Mouse (Mus musculus): ENCODE data around the gene Rbl1.

Gene Rbl1

GRCm38 (mm10) chr2:157132686-157133540, 71.4 kb downstream of the Rbl1 start:
- no peak for DNase-seq

- DNase-seq, result no peak
Observed at GRCm38 (mm10) chr2:157132086-157132485, 72.2 kb downstream of the Rbl1 start.

GRCm38 (mm10) chr2:157130813-157131514, 73.4 kb downstream of the Rbl1 start:
- DNase-seq, result peak in 1 of 2 experiments; percentile 24

- no peak for DNase-seq
Observed at GRCm38 (mm10) chr2:157129601-157130164, 74.7 kb downstream of the Rbl1 start.

GRCm38 (mm10) chr2:157129096-157129495, 75.2 kb downstream of the Rbl1 start:
- no peak for DNase-seq

GRCm38 (mm10) chr2:157128072-157128471, 76.3 kb downstream of the Rbl1 start:
- DNase-seq, result peak in 1 of 2 experiments; percentile 20

- no peak for DNase-seq
Observed at GRCm38 (mm10) chr2:157127370-157127769, 77.0 kb downstream of the Rbl1 start.

- DNase-seq, result no peak
Observed at GRCm38 (mm10) chr2:157125246-157125645, 79.1 kb downstream of the Rbl1 start.

GRCm38 (mm10) chr2:157121766-157122165, 82.6 kb downstream of the Rbl1 start:
- no peak for DNase-seq

GRCm38 (mm10) chr2:157119075-157119474, 85.3 kb downstream of the Rbl1 start:
- no peak for DNase-seq

- DNase-seq, result no peak
Observed at GRCm38 (mm10) chr2:157118556-157118955, 85.8 kb downstream of the Rbl1 start.

- DNase-seq, result no peak
Observed at GRCm38 (mm10) chr2:157116964-157117363, 87.4 kb downstream of the Rbl1 start.

- no peak for DNase-seq
Observed at GRCm38 (mm10) chr2:157108236-157108635, 96.1 kb downstream of the Rbl1 start.

- DNase-seq, result peak in 1 of 2 experiments; percentile 23
Observed at GRCm38 (mm10) chr2:157104454-157104853, 99.9 kb downstream of the Rbl1 start.

- no peak for DNase-seq
Observed at GRCm38 (mm10) chr2:157102256-157102655, 102.1 kb downstream of the Rbl1 start.

GRCm38 (mm10) chr2:157101650-157102049, 102.7 kb downstream of the Rbl1 start:
- no peak for DNase-seq

- no peak for DNase-seq
Observed at GRCm38 (mm10) chr2:157100319-157100605, 104.1 kb downstream of the Rbl1 start.

GRCm38 (mm10) chr2:157099532-157100318, 104.6 kb downstream of the Rbl1 start:
- no peak for DNase-seq
